Mouse (Mus musculus) ovary, postnatal 10 days (tissue): ENCODE measurements around the gene Nhs.
"Not testable (repeated sequence)": the region's sequence is repeated elsewhere in the genome, so short reads cannot be mapped to it uniquely, and the experiment has no call there.

ENCODE experiments used
- DNase-seq: peaks from one replicate; pipeline ENCODE4 v3.0.0; 2022; ENCODE audit warnings: low spot score

The Nhs gene

DNA sequence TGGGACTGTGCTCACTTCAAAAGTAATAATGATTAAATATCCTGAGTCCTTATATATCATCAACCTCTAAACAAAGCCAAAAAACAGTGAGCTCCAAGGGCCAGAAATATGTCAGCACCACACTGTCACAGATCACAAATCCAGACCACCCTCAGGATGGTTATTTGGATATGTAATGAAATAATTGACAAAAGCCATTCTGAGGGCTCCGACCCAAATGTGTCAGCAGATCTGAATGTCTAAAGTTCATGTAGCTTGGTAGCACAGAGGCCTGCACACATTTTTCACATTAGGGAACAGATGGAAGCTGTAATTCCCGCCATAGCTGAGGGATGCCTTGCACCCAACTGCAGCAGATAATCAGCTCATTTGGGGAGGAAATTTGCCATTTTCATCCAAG, 218.8 kb downstream of the Nhs start:
- no peak for DNase-seq

DNA sequence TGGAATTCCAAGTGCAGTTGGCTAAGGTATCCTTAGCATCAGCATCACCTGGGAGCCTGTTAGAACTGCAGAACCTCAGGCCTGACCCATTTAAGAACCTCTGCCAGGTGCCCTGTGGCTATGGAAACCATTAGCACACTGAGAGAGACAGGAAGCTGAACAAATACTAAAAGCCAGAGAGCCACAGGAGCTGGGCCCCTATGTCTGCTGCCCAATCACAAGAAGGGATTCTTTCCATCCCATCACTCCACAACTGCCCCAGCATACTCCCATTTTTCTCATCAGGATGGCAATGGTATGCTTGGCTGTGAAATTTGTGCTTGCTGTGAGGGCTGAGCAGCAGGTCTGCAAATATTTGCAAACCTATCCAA, 232.9 kb downstream of the Nhs start:
- no peak for DNase-seq

DNA sequence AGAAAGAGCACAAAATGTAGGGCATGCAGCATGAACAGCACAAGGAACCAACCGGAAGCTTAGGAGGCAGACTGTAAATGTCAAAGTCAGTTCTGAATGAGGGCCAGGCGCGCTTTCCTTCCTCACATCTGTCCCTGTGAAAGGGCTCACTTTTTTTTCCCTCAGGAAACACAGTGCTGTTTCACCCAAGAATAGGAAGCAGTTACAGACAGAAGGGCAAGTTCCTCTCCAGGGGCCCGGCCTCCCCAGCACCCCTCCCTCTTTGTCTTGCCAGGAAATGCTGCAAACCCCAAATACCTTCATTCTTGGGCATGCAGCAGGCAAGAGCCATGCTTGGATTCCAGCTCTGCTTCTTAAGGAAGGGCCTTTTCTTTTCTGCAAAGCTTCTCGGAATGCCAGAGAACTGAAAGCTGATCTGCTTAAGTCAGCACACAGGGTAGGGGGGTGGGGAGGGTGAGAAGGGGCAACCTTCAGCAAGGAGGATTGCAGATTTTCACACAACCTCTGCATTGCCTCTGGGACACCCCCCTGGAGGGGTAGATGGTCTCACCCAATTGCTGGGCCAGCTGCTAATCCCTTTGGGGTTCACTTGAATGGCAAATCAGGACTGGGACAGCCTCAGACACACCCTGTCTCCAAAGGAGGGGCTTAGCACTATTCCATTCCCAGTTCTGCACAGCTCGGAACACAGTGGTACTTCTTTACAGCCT, 233.4 kb downstream of the Nhs start:
- DNase-seq, result no peak

DNA sequence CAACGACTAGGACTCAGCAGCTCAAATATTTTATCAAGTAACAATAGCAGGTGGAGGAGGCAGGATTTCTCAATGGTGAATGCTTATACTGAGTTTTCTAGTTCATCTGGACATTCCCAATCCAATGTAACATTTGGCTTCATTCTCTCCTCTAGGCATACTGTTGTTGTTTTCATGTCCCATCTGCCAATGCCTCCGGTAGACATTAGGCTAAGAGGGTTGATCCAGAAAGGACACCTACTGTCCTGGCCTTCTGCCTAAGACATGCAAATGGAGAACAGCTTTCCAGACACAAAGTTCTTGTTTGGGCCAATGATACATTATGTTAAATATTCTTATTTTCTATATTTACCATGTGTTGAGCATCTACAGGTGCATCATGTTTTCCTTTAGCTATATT, 236.9 kb downstream of the Nhs start:
- no peak for DNase-seq

DNA sequence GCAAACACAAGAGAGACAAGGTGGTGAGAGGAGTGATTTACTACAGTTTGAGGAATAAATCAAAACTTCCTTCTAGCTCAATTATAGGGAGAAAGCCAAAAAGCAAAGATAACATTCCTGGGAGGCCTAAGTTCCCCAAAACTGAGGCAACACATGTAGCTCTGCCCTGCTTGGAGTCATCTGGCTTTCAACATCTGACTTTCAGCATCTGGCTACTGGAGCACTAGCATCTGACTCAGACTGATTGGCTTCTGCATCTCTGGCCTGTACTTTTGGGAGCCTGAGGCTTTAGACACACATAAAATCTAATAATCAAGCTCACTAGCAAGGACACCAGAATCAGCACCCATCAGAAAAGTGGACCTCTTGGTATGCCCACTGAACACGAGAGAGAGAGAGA, 237.9 kb downstream of the Nhs start:
- DNase-seq, result no peak

DNA sequence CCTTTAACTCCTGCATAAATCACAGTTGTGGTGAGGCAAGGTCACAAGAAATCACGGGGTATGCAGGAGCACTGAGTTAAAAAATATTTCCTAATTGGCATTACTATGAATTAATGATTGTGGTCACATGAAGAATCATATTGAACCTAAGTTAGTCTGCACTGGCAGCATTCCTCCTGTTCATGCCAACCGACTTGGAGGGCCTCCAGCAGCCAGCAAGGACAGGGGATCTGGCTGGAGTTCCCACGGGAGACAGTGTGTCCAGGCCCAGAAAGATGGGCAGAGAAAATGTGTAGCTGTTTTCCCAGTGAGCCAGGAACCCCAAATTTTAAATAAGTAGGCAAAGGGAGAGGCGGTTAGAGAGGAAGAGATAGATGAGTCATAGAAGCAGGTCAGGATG, 249.6 kb downstream of the Nhs start:
- no peak for DNase-seq

DNA sequence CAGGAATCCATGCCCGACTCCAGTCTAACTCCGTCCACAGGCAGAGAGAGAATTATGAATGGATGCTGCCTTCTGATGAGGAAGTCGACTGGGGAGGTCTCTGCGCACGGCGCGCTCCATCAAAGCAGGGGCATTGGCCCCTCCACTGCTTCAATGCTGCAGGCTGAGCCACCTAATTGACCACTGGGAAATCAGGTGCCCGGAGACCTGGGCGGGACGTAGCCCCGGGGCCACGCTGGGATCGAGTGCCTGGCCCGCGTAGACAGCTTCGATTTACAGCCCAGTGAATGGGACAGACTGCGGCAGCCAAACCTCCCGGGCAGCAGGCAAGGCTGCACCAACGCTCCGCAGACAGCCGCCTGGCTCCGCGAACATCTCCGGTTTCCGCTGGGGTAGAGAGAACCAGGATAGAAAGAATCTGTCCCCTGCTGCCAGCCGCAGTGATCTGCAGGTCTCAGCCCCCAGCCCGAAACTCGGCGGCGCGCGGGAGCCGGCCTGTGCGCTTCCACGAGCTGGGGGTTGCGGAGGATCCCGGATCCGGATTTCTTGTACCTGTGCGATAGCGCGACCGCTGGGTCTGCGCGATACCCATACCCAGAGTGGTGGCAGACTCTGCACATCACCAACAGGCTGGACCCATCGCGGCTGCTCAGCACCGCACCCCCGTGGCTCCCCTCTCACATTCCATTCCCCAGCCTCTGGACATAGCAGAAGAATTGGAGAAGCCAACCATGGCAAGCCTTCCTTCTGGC, 250.7 kb downstream of the Nhs start:
- no peak for DNase-seq

DNA sequence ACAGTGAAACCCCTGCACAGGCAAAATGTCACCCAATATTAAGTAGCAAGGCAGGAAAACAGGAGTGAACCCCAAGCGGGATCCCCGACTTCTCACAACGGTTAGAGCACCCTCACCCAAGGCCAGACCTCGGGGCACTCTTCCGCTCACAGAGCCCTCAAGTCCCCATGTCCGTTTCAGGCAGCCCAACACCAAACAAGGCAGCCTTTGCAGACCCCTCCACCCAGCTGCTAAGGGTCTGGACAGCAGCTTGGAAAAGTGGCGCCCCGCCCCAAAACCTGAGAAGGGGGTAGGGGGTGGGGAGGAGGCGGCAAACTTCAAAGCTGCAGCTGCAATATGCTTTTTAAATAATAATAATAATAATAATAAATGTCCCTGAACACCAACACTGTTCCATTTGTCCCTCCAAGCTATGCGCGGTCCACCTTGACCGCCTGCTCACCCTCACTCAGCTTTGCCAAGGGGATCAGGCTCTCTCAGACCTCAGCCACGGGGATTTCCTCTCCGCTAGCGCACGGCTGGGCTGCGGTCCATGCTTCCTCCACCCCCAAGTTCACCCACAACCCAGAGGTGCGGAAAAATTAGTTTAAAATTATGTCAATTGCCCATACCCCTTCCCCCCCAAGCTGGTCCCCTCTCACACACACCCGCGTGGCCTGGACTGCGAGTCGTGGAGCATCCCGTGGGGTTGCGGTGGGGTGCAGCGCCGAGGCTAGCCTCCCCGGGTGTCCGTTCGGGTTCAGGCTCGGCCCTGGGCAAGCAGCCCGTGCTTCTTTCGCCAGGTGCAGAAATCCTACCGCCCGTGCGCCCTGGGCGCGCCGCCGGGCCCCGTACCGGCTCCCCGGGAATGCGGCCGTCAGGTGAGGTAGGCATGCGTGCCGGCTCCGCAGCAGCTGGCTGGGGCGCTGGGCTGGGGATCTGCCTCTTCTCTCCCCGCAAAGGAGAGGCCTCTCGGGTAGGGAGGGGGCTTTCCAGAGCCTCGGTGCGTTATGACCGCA, 251.6 kb downstream of the Nhs start:
- no peak for DNase-seq

DNA sequence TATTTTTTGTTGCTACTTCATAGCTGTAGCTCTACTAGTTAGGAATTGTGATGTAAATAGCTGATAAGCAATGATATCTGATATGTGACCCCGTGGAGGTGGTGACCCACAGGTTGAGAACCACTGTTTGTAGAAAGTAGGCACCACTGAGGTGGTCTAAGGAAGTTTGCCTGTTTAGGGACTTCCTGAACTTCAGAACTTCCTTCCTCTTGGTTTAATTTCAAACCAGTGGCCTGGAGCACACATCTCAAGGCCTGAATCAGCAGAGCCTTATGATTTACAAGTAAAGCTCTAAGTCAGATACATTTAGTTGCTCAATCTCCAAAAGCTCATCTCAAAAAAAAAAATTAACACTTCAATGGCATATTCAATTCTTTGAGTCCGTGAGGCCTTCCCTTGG, 265.1 kb downstream of the Nhs start:
- DNase-seq, result no peak

DNA sequence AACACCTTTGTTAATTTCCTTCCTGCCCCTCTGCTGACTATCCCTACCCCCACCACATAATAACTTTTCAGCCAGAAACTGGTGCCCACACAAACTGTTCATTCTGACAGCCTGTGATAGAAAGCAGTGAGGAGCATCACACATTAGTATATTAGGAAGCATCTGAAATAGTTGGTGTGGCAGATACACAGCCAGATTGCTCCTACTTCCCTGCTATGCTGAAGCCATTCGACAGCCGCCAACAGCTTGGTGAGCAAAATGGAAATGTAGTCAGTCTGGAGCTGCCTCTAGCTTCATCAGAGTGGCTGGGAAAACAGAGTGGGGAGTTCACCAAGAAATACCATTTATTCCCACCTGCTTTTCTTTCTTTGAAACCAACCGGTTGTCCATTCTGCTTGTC, 275.9 kb downstream of the Nhs start:
- DNase-seq, result no peak

DNA sequence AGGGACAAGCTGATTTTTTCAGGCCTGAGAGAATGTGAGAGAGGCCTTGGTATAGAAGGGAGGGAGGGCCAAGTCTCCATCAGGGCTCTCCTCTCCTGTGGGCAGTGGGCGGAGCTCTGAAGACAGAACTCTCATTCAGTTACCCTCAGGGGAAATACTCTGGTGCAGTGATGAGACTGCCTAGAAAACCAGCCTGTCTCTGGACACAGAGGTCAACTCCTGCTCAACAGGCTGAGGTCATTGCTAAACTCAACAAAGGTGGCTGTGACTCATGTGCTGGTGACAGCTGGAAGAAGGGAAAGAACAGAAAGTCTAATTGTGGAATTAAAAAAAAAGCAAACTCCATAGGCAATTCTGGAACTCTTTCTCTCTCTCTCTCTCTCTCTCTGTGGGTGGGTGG, 282.4 kb downstream of the Nhs start:
- no peak for DNase-seq

DNA sequence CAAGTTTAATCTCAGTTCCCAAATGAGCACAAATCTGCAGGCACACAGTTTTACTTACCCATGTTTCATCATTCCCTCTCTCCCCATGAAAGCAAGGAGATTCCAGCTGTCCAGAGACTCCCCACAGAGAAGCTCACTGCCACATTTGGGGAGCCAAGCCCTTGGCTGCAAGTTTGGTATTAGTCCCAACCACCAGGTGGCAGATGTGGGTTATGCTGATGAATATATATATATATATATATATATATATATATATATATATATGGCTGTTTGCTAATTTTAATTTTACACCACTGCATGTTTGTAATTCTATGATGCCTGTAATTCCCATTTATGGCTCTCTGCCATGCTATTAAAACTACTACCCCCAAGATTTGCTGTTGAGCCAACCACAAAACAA, 286.0 kb downstream of the Nhs start:
- no peak for DNase-seq

DNA sequence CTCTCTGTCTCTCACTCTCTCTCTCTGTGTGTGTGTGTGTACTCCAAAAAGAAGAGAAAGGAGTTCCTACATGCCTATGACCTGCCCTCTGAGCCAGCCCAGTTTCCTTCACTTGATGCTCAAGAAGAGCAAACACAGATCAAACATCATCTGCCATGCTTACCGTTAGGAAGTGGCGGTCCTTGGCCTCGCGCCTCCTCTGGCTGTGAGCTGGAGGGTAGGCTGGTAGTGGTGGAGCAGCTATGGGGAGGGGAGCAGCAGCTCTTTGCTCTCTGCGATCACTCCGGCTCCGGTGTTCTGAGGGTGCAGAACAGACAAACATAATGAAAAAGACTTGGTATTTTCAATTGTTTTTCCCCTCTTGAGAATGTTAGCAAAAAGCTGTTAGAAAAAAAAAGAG, 288.2 kb downstream of the Nhs start:
- DNase-seq, result no peak

DNA sequence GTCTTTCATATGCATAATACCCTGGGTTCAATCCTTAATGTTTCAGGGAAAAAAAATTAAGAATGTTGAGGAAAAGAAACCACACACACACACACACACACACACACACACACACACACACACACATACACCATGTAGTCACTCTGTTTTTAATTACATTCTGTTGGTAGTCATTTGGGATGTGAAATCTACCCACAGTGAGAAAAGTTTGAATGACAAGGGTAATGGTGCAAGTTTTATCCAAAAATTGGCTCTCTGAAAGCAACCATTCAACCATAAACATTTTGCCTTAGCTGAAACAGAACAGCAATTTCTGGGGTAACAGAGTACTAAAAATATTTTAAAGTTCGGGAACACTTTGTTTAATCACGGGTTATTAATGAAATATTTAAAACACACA, 303.9 kb downstream of the Nhs start:
- DNase-seq, result no peak

DNA sequence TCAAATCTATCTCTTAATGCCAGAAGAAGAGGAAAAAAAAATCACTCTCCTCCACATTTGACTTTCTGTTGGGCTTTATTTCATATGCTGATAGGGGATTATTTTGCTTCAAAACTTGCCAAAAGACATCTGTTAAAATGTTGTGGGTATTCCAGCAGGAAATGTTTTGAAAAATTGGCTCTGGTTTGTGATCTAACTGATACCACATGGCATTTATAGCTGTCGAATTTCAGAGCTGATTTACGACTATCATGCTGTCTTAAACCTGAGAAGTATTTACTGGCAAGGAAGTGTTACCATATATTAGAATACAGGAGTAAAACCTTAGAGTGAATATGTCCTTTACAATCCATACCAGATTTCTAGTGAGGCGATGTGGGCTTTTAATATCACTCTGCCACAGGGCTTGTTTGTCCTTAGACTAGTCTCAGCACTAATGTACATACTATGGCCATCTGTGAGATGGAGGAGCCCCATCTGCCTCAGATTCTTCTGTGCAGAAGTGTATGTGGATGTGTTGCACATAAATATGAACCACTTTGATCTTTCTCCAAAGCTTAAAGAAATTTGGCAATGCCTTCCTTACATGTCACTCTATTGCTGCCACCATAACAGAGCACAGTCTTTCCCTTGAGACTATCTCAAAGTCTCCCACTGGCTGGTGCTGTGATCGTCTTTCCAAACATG, 305.8 kb downstream of the Nhs start:
- DNase-seq, result no peak

DNA sequence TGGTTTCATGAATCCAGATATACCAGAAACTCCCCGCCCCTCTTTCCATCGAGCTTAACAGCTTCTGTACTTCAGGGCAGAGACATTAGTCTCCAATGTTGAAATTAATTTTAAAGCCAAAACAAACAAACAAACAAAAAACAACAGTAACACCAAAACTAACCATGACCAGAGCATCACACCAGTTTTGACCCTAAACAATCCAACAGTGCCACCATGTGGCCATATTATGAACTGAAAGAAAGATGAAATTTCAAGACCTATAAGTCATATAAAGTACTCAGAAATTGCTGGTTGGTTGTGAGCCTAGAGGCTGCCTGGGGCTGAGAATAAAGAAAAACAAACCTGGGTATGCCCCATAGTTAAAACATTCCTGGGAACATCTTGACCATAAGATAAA, 333.3 kb downstream of the Nhs start:
- not testable (repeated sequence) for DNase-seq

DNA sequence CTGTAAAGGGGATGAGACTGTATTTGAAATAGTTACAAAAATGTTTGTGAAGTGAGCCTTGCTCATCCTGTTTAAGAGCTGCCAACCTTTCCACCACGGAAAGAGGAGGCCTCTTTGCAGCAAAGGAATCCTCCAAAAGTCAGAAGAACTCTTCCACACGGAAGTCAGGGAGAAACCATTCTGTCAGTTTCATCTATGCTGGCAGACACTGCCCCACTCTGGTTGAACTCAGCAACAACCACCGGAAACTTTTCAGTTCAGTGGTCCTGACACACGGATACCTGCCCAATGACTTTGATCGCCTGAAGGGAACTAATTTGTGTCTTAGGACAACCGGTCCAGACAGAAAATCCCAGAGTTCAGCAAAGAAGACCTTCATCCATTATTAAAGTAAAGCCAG, 369.3 kb downstream of the Nhs start:
- no peak for DNase-seq
